ENCODE assay signal across 12 mouse cellular contexts in the genomic region with DNA sequence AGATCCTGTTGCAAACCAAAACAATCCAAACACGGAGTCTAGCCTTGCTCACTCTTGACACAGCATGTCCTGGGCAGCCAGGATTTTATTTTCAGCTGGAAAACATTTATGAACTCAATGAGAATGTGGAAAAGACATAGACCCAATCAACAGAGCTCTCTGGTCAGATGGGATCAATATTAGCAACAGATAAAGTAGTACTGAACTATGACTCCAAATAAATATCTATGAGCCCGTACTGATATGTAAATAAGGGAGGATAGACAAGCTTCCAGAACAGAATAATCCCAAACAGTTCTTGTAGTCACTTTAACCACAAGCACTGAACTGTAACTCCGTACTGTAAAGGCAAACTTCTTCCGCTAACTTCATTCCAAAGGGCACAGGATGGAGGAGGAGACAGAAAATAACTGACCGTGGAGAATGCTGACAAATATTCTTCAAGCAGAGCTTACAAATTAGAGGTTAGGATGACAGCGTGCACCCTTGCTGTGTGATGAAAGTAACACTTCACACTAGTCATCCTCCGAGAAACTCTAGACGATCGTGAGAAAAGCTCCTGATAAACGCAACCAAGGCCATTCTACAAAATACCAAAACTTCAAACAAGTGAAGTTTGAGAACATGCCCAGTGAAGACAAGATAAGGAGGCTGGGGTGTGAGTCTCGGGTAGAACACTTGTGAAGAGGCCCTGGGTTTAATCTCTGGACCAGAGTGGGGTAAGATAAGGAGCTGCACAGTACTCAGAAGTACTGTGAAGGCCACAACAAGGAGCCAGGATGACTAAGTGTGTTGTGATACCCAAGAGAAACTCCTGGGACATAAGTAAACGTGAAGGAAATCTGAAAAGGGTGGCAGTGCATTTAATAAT. TPM values are rescaled to one million over a fixed set of nuclear protein-coding genes. Genes with fewer than 3 reads are reported as not detected.
DNase-seq lines count a peak whose midpoint lies in the region; TF ChIP-seq lines count a peak whose summit lies in the region.
"Had no signal": no experiment of that assay in that cellular context is flagged by ENCODE, and none has a peak within 500 bp of the region (broad histone marks: within the 10 kb centered on the region; RNA-seq: fewer than 3 reads in every experiment).

No protein-coding gene starts in this region.

- DNase-seq in heart, adult 2 months = no peak
- no peak for DNase-seq in heart, adult 8-10 months (ENCODE audit: low spot score)
- DNase-seq in spleen, postnatal 10 days (ENCODE audit: low spot score in 2 of 2) = peak; percentile 25 to 43
- no peak for DNase-seq in spleen, adult 12 weeks (ENCODE audit: low spot score)
- peak; percentile 56 to 82 for DNase-seq in kidney, postnatal 36 days
- no peak for DNase-seq in layer of hippocampus, postnatal 25 days (ENCODE audit: extremely low spot score in 1 of 2, low spot score in 1 of 2)
- DNase-seq in embryonic facial prominence, embryonic 10.5 days (ENCODE audit: low spot score) = no peak
- no peak for DNase-seq in urinary bladder, adult 18-20 months (ENCODE audit: low spot score in 2 of 2)
- DNase-seq: adrenal gland, postnatal 14 days; cerebellum, postnatal 10 days; gastrocnemius, postnatal 25 days had no signal

- H3K27me3 ChIP-seq in heart, adult 2 months (ENCODE audit: control insufficient read depth, insufficient read depth, low read length) = no peaks in the 10 kb centered on the region
- H3K27me3 ChIP-seq in embryonic facial prominence, embryonic 10.5 days (replicated peaks; ENCODE audit: low read depth, poor library complexity, severe bottlenecking) = no peaks in the 10 kb centered on the region

- H3K79me2 ChIP-seq in heart, adult 2 months (replicated peaks; ENCODE audit: control insufficient read depth, insufficient read depth, low read length) = peaks cover 4% of the 10 kb centered on the region

- WGBS in heart, adult 2 months = 19% methylated on average over 12 of the region's 12 CpGs
- 80% methylated on average over 12 of the region's 12 CpGs for WGBS in embryonic facial prominence, embryonic 10.5 days

- TF ChIP-seq EP300 in heart, adult 2 months (IDR thresholded peaks at IDR 0.05; ENCODE audit: insufficient read depth, low read depth, low read length) = no peak

- H3K4me1 ChIP-seq in heart, adult 2 months (ENCODE audit: control insufficient read depth, insufficient read depth, low read length) = peaks cover 12% of the 10 kb centered on the region
- H3K4me1 ChIP-seq in embryonic facial prominence, embryonic 10.5 days = no peaks in the 10 kb centered on the region

- H3K36me3 ChIP-seq in heart, adult 2 months (ENCODE audit: control insufficient read depth, insufficient read depth, low read length) = peaks cover 4% of the 10 kb centered on the region
- no peaks in the 10 kb centered on the region for H3K36me3 ChIP-seq in embryonic facial prominence, embryonic 10.5 days (replicated peaks)

- no peak overlapping the region for H3K4me3 ChIP-seq in heart, adult 2 months
- H3K4me3 ChIP-seq in embryonic facial prominence, embryonic 10.5 days = no peak overlapping the region

- TF ChIP-seq CTCF in heart, adult 2 months (IDR thresholded peaks at IDR 0.05) = no peak

- intact Hi-C loops in heart, adult 2 months (cut with DNase I) = loop anchor here (5.0 to 10.0 kb wide), 5 partner anchors 123 to 774 kb away; partner anchors contain the start of genes Herc6, Kbtbd2, Ppm1k and Pyurf

- peak overlapping the region; percentile 29; the same call in 1 of the 2 replicates for H3K27ac ChIP-seq in heart, adult 2 months
- H3K27ac ChIP-seq in embryonic facial prominence, embryonic 10.5 days (replicated peaks) = no peak overlapping the region

- no peak overlapping the region; the same call in 1 of the 2 replicates for H3K9ac ChIP-seq in heart, adult 2 months (ENCODE audit: low read depth, low read length)

- peaks cover 2% of the 10 kb centered on the region; the same call in 1 of the 2 replicates for H3K9me3 ChIP-seq in embryonic facial prominence, embryonic 10.5 days

- no peak for TF ChIP-seq POLR2A in heart, adult 2 months (IDR thresholded peaks at IDR 0.05; ENCODE audit: insufficient read depth, low read depth, low read length)

RNA-seq across cellular contexts. Expression of gene Nt5c3, which starts 3.3 kb away (rescaled TPM):
- total RNA-seq in heart, adult 2 months (2021) = 10 to 100 TPM; 62.4 to 75.5 TPM
- 16.9 and 49.2 TPM in 2 replicates for polyA plus RNA-seq in heart, adult 2 months (2012; rRNA removed)
- total RNA-seq in heart, adult 8-10 months (2022) = 10 to 100 TPM; 71.9 to 85.2 (median 79.4) TPM
- total RNA-seq in layer of hippocampus, postnatal 25 days (2021) = 10 to 100 TPM; 40.9 TPM
- 57.4 and 57.9 TPM in 2 replicates for polyA plus RNA-seq in embryonic facial prominence, embryonic 10.5 days (2016; fragmentation: Nextera tagmentation; extraction: Ambion mirVana)

RNA-seq across cellular contexts. Expression of gene Vmn1r4, which starts 3.4 kb away (rescaled TPM):
- under 1 TPM in 1 of 2 experiments, not detected in 1; 0.16 TPM for total RNA-seq in heart, adult 2 months (2021)
- polyA plus RNA-seq in heart, adult 2 months (2012; rRNA removed) = 0.06 and 0.29 TPM in 2 replicates
- total RNA-seq in heart, adult 8-10 months (2022) = under 1 TPM in 1 of 4 experiments, not detected in 3; 0.22 TPM
- total RNA-seq in layer of hippocampus, postnatal 25 days (2021) = under 1 TPM; 0.16 to 0.22 TPM
- 0.30 and 0.37 TPM in 2 replicates for polyA plus RNA-seq in embryonic facial prominence, embryonic 10.5 days (2016; fragmentation: Nextera tagmentation; extraction: Ambion mirVana)

RNA-seq across cellular contexts. Expression of gene Vmn1r5, which starts 49.6 kb away (rescaled TPM):
- total RNA-seq in heart, adult 2 months (2021) = not detected
- not detected in 2 replicates for polyA plus RNA-seq in heart, adult 2 months (2012; rRNA removed)
- not detected for total RNA-seq in heart, adult 8-10 months (2022)
- not detected for total RNA-seq in layer of hippocampus, postnatal 25 days (2021)
- not detected in 2 replicates for polyA plus RNA-seq in embryonic facial prominence, embryonic 10.5 days (2016; fragmentation: Nextera tagmentation; extraction: Ambion mirVana)
- total RNA-seq: adrenal gland, postnatal 14 days; gastrocnemius, postnatal 25 days; left cerebral cortex, postnatal 25 days had no signal

Comparison
In these comparisons a context has a peak if more than half of its experiments do, and no peak if none do; other contexts are left out.
1. DNase-seq: peak in spleen, postnatal 10 days (2 of 2) and kidney, postnatal 36 days (2 of 2); none in heart, adult 2 months (0 of 2), heart, adult 8-10 months (single experiment), spleen, adult 12 weeks (single experiment), layer of hippocampus, postnatal 25 days (0 of 2), embryonic facial prominence, embryonic 10.5 days (single experiment) and urinary bladder, adult 18-20 months (0 of 2).